Mouse (Mus musculus) gastrocnemius, adult 2 months (tissue): Measurements from ENCODE around the gene Tcp10c. TPM values are rescaled to one million over a fixed set of nuclear protein-coding genes. Genes with fewer than 3 reads are reported as not detected.
A peak's percentile ranks its signal among the peaks of the same experiment; 100 is the strongest.
"Not testable (repeated sequence)": the region's sequence is repeated elsewhere in the genome, so short reads cannot be mapped to it uniquely, and the experiment has no call there.

Experiments used
- DNase-seq: peaks from one replicate; pipeline ENCODE4 v3.0.0; 2022
- H3K27ac ChIP-seq: fragments of 200-600 bp; 2 replicates; pipeline ENCODE4 v1.8.1; 2022; ENCODE audit warnings: mild to moderate bottlenecking
- H3K4me3 ChIP-seq: fragments of 200-600 bp; 2 replicates; pipeline ENCODE4 v1.8.1; 2022; ENCODE audit warnings: mild to moderate bottlenecking, moderate library complexity
- CTCF ChIP-seq: fragments of 200-600 bp; IDR thresholded peaks from 2 replicates; pipeline ENCODE4 v1.8.1; 2022; ENCODE audit warnings: antibody characterized with exemption, mild to moderate bottlenecking, moderate library complexity
- intact Hi-C: fragments of 180-260 bp; cut with DNase I; formaldehyde crosslinking; loops from one replicate; pipeline ENCODE4 v1.15.1; 2025
- long read RNA-seq, 2 experiments: library from polyadenylated mRNA; stranded (forward); transcript quantifications; one replicate each; pipeline ENCODE4 v2.0.0; 2021
- total RNA-seq, 2 experiments: library from RNA; stranded (reverse); gene quantifications; 2 replicates each; pipeline ENCODE4 v1.2.3; 2021

The Tcp10c gene
- not detected for total RNA-seq
- long read RNA-seq, experiment 1, result 0 reads
- long read RNA-seq, experiment 2, result 0 reads

DNA sequence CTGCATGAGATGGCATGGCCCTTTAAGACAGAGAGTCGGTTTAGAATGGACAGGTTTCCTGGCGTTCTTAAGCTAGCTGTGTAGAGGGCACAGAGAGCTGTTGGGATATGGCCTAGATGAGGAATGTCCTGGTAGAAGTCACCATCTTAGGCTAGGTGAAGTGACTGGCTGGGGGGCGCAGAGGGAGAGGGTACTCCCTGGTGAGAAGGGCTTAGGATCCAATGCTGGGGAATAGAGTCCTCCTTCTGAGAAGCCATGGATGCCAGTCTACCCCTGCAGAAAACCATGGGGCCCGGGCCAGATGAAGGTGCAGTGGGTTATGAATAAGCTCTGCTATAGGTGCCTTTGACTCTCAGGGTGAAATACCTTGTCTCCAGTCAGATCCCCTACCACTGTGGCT lies at the start of gene Tcp10c:
TSS of gene Tcp10c (plus strand) at position 52 of the 400 bp plus-strand sequence.
- H3K27ac ChIP-seq, DNase-seq, intact Hi-C loops, H3K4me3 ChIP-seq: not testable (repeated sequence)

- DNase-seq, H3K27ac ChIP-seq, intact Hi-C loops, H3K4me3 ChIP-seq: not testable (repeated sequence)
Measured at GRCm38 (mm10) chr17:13307852-13308251, 46.5 kb upstream of the Tcp10c start.

- DNase-seq, H3K4me3 ChIP-seq, intact Hi-C loops, H3K27ac ChIP-seq: not testable (repeated sequence)
Measured at GRCm38 (mm10) chr17:13308344-13308743, 46.0 kb upstream of the Tcp10c start.

DNA sequence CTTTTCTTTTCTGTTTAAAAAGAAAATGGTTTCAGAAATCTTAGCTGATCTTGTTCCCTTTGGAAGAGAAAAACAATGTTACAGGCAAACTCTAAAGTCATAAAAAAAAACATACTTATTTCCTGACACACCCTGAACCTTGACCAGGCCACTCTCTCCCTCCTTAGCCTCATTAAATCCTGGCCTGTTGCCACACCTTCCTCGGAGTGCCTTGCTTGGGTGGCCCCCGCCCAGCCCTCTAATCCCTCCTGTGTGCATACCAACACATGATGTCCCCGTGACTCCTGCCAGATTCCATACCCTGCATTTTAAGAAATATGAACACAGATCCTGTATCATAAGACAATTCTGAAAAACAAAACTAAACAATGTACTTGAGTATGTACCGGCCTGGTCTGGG lies 45.6 kb upstream of the Tcp10c start:
- intact Hi-C loops, DNase-seq, H3K4me3 ChIP-seq: not testable (repeated sequence)

GRCm38 (mm10) chr17:13309182-13309631 lies 45.2 kb upstream of the Tcp10c start:
- H3K27ac ChIP-seq, result peak overlapping the region; percentile 63
- H3K4me3 ChIP-seq, DNase-seq, intact Hi-C loops: not testable (repeated sequence)

More for the DNA sequence above, 45.6 kb upstream of the Tcp10c start:
- H3K27ac ChIP-seq, result not testable (repeated sequence)

- DNase-seq, intact Hi-C loops, H3K4me3 ChIP-seq, H3K27ac ChIP-seq: not testable (repeated sequence)
Measured at GRCm38 (mm10) chr17:13329967-13330366, 24.4 kb upstream of the Tcp10c start.

- H3K27ac ChIP-seq, H3K4me3 ChIP-seq, intact Hi-C loops, DNase-seq: not testable (repeated sequence)
Measured at GRCm38 (mm10) chr17:13331179-13331578, 23.2 kb upstream of the Tcp10c start.

- DNase-seq, H3K27ac ChIP-seq, H3K4me3 ChIP-seq, intact Hi-C loops: not testable (repeated sequence)
Measured at GRCm38 (mm10) chr17:13332496-13332895, 21.9 kb upstream of the Tcp10c start.

DNA sequence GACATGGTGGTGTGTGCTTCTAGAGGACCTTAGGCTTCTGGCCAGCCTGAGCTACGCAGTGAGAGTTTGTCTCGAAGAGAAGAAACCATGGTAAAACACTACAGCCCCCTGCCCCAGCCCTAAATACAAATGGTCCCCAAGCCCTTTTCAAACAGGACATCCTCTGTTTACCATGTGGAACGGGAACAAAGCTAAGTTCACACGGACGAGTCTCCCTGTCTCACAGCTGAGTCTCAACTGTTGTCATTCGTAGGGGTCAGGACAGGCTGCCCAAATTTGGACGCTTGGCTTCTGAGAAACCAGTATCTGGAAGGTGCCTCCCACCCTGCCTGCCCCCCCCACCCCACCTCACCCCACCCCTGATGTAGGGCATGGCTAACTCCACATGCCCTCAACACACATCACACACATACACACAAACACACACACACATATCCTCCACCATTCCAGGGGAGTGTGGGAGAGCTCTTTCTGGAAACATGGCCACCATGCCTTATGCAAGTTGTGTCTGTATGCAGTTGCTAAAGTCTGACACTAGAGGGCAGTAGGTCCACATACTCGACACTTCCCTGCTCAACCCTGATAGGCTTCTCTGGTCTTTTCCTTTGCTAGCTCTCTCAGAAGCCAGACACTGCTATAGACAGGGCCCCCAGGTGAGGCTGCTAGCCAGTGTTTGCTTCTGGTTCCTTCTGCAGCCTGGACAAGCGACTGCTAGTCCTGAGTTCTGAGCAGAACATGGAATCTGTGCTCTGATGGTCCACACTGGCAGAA lies 17.2 kb upstream of the Tcp10c start:
- intact Hi-C loops, DNase-seq, H3K27ac ChIP-seq: not testable (repeated sequence)

DNA sequence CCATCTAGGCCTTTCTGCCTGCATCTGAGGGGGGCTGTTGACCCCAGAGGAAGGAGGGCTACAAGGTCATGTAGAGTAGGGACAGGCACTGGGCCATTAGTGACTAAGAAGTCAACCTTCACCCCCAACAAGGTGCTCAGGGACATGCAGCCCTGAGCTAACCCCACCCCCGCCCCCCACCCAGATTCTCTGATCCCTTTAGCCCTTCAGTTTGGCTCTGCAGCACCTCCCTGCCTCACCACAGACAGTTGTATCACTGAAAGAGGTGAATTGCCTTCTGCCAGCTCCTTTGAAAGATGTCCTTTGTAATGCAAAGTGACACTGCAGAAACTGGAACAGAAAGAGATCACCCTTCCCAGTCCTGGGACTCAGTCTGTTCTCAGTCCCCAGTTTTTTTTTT lies 16.4 kb upstream of the Tcp10c start:
- H3K4me3 ChIP-seq, DNase-seq, intact Hi-C loops, H3K27ac ChIP-seq: not testable (repeated sequence)

More for the DNA sequence above, 17.2 kb upstream of the Tcp10c start:
- not testable (repeated sequence) for H3K4me3 ChIP-seq
- TF ChIP-seq CTCF, result peak; percentile 67

GRCm38 (mm10) chr17:13340071-13340470 lies 14.3 kb upstream of the Tcp10c start:
- H3K27ac ChIP-seq, intact Hi-C loops, DNase-seq, H3K4me3 ChIP-seq: not testable (repeated sequence)

- H3K4me3 ChIP-seq, H3K27ac ChIP-seq, intact Hi-C loops, DNase-seq: not testable (repeated sequence)
Measured at GRCm38 (mm10) chr17:13345923-13346322, 8.4 kb upstream of the Tcp10c start.

- intact Hi-C loops, result not testable (repeated sequence)
Measured at GRCm38 (mm10) chr17:13349563-13349962, 4.8 kb upstream of the Tcp10c start.

GRCm38 (mm10) chr17:13353249-13353648 lies 1.1 kb upstream of the Tcp10c start:
- DNase-seq, H3K4me3 ChIP-seq, H3K27ac ChIP-seq, intact Hi-C loops: not testable (repeated sequence)

More at GRCm38 (mm10) chr17:13349563-13349962, 4.8 kb upstream of the Tcp10c start:
- DNase-seq, H3K4me3 ChIP-seq, H3K27ac ChIP-seq: not testable (repeated sequence)

- H3K4me3 ChIP-seq, intact Hi-C loops, DNase-seq, H3K27ac ChIP-seq: not testable (repeated sequence)
Measured at GRCm38 (mm10) chr17:13362489-13362888, 8.1 kb downstream of the Tcp10c start.

DNA sequence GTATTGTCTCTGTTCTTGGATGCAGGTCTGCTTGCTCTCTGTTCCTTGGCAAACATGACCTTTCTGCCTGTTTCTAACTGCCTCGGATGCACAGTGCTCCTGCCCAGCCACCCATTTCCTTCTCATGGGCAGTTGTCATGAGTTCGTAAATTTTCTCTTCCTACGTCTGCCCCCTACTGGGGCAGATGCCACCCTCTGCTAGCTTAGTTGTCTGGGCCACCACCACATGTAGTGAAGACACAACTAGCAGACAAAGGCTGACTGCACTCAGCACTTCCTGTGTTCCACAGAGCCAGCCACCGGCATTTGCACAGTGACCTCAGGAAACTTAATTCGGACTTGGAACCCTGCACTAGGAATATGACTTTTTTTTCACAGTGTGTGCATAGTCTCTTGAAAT lies 9.4 kb downstream of the Tcp10c start:
- intact Hi-C loops, DNase-seq, H3K4me3 ChIP-seq, H3K27ac ChIP-seq: not testable (repeated sequence)

GRCm38 (mm10) chr17:13364196-13364595 lies 9.8 kb downstream of the Tcp10c start:
- H3K4me3 ChIP-seq, H3K27ac ChIP-seq, intact Hi-C loops, DNase-seq: not testable (repeated sequence)

DNA sequence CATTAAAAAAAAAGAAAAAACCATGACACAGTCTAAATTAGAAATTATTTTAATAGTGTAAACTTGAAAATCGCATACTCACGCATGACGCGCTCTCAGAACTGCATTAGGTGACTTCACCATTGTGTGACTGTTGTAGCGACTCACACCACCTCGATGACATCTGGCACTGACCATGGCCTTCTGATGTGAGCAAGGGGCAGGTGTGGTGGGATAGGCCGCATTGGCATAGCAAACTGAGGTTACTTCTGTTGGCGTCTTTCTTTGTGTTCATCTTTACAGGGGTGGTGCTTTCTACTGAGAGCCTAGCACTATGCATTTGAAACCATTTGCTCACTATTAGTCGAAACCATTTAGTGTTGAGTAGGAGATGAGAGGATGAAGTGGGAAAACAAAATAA lies 12.8 kb downstream of the Tcp10c start:
- intact Hi-C loops, DNase-seq, H3K4me3 ChIP-seq, H3K27ac ChIP-seq: not testable (repeated sequence)

DNA sequence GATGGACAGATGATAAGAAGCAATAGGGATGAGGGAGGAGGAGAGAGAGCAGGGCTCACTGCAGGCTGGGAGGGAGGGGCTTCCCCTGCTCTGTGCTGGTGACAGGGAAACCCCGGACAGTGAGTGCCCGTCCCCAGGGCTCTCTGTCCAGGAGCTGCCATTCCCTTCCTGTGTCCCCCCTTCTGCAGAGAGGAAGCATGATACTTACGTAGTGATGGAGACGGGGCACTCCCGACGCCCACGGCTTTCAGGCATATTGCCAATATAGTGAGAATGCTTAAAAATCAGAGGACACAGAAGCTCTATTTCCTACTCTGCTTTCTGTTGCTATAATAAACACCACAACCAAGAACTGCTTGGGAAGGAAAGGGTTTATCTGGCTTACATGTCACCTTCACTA lies 14.3 kb downstream of the Tcp10c start:
- DNase-seq, intact Hi-C loops, H3K27ac ChIP-seq, H3K4me3 ChIP-seq: not testable (repeated sequence)
